Mouse (Mus musculus): Measurements from ENCODE around the gene Gm4871.
A peak's percentile ranks its signal among the peaks of the same experiment; 100 is the strongest.
"Not testable (repeated sequence)": the region's sequence is repeated elsewhere in the genome, so short reads cannot be mapped to it uniquely, and the experiment has no call there.

Gm4871 gene

GRCm38 (mm10) chr5:145032391-145032790 is at the start of gene Gm4871:
Gm4871 (minus strand) TSS chr5:145032754.
- not testable (repeated sequence) for DNase-seq (ENCODE audit: low spot score in 2 of 2)

GRCm38 (mm10) chr5:145081866-145082613 is 49.5 kb upstream of the Gm4871 start:
- DNase-seq (ENCODE audit: low spot score in 2 of 2) = no peak

- DNase-seq (ENCODE audit: low spot score in 2 of 2) = no peak
Measured at GRCm38 (mm10) chr5:145075081-145075480, 42.5 kb upstream of the Gm4871 start.

- no peak for DNase-seq (ENCODE audit: low spot score in 2 of 2)
Measured at GRCm38 (mm10) chr5:145071342-145071741, 38.8 kb upstream of the Gm4871 start.

- DNase-seq (ENCODE audit: low spot score in 2 of 2) = peak; percentile 55 to 76
Measured at GRCm38 (mm10) chr5:145069707-145070106, 37.2 kb upstream of the Gm4871 start.

- no peak for DNase-seq (ENCODE audit: low spot score in 2 of 2)
Measured at GRCm38 (mm10) chr5:145068863-145069262, 36.3 kb upstream of the Gm4871 start.

- DNase-seq (ENCODE audit: low spot score in 2 of 2) = no peak
Measured at GRCm38 (mm10) chr5:145064765-145065340, 32.3 kb upstream of the Gm4871 start.

- no peak for DNase-seq (ENCODE audit: low spot score in 2 of 2)
Measured at GRCm38 (mm10) chr5:145059524-145059923, 27.0 kb upstream of the Gm4871 start.

GRCm38 (mm10) chr5:145058722-145059121 is 26.2 kb upstream of the Gm4871 start:
- no peak for DNase-seq (ENCODE audit: low spot score in 2 of 2)

- no peak for DNase-seq (ENCODE audit: low spot score in 2 of 2)
Measured at GRCm38 (mm10) chr5:145057907-145058306, 25.4 kb upstream of the Gm4871 start.

GRCm38 (mm10) chr5:145054187-145054586 is 21.6 kb upstream of the Gm4871 start:
- DNase-seq (ENCODE audit: low spot score in 2 of 2) = not testable (repeated sequence)

GRCm38 (mm10) chr5:145042690-145043089 is 10.1 kb upstream of the Gm4871 start, which contains the start of gene 1700018F24Rik:
1700018F24Rik (plus strand) TSS chr5:145042990.
- DNase-seq (ENCODE audit: low spot score in 2 of 2) = not testable (repeated sequence)

GRCm38 (mm10) chr5:145041628-145042027 is 9.1 kb upstream of the Gm4871 start:
- peak in 1 of 2 experiments; percentile 13 for DNase-seq (ENCODE audit: low spot score in 2 of 2)

GRCm38 (mm10) chr5:145030476-145030875 is 2.1 kb downstream of the Gm4871 start:
- DNase-seq (ENCODE audit: low spot score in 2 of 2) = not testable (repeated sequence)

GRCm38 (mm10) chr5:145020712-145021111 is 11.8 kb downstream of the Gm4871 start:
- DNase-seq (ENCODE audit: low spot score in 2 of 2) = not testable (repeated sequence)

GRCm38 (mm10) chr5:145020254-145020653 is 12.3 kb downstream of the Gm4871 start:
- DNase-seq (ENCODE audit: low spot score in 2 of 2) = not testable (repeated sequence)

GRCm38 (mm10) chr5:145016761-145017160 is 15.8 kb downstream of the Gm4871 start:
- not testable (repeated sequence) for DNase-seq (ENCODE audit: low spot score in 2 of 2)

GRCm38 (mm10) chr5:145014278-145014677 is 18.3 kb downstream of the Gm4871 start:
- no peak for DNase-seq (ENCODE audit: low spot score in 2 of 2)

GRCm38 (mm10) chr5:145008878-145009659 is 23.5 kb downstream of the Gm4871 start:
- no peak for DNase-seq (ENCODE audit: low spot score in 2 of 2)

GRCm38 (mm10) chr5:145005596-145005995 is 27.0 kb downstream of the Gm4871 start:
- no peak for DNase-seq (ENCODE audit: low spot score in 2 of 2)

- DNase-seq (ENCODE audit: low spot score in 2 of 2) = no peak
Measured at GRCm38 (mm10) chr5:145004495-145004894, 28.1 kb downstream of the Gm4871 start.

- DNase-seq (ENCODE audit: low spot score in 2 of 2) = no peak
Measured at GRCm38 (mm10) chr5:145003362-145003761, 29.2 kb downstream of the Gm4871 start.

Data from cerebellum, postnatal 4 days (tissue).